Mouse (Mus musculus) cortical plate, adult 2 months (tissue): ENCODE measurements around the gene Apopt1.

ENCODE experiments used
- CTCF ChIP-seq: fragments of 200-500 bp; IDR thresholded peaks from 2 replicates; pipeline ENCODE4 v1.5.1; 2011; ENCODE audit warnings: mild to moderate bottlenecking, control low read depth, low read length; ENCODE audit not compliant: insufficient read depth; ENCODE audit errors: extremely low read depth
- POLR2A ChIP-seq: fragments of 200-500 bp; IDR thresholded peaks from 2 replicates; pipeline ENCODE4 v1.6.1; 2011; ENCODE audit warnings: mild to moderate bottlenecking, low read length, control low read depth; ENCODE audit not compliant: insufficient read depth; ENCODE audit errors: extremely low read depth

DNA sequence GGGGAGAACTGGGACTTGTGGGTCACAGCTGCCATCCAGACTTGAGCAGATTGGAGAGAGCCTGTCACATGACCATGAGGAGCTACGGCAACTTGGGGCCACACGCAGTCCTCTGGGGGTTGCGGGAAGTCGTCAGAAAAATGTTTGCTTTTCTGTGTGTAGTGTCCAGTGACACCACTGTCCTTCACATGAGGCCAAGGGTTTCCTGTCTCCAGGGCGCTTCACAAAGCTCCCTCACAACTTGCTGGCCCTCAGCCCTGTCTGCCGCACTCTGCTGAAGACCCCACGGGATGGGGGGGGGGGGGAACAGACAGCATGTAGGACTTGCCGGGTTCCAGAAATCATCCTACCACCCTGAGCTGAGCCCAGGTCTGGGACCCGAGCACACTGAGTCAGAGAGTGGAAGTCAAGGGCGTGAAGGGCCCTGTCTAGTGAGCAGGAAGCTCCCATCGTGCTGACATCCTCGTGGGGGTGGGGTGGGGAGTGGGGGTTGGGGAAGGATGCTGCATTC, 18.7 kb upstream of the Apopt1 start:
- no peak for TF ChIP-seq POLR2A
- TF ChIP-seq CTCF = no peak
